Mouse (Mus musculus) olfactory bulb, adult 2 months (tissue): ENCODE results near the gene Lix1.

Source experiments
- CTCF ChIP-seq: fragments of 200-500 bp; IDR thresholded peaks from 2 replicates; pipeline ENCODE4 v1.5.1; 2012; ENCODE audit warnings: low read depth, mild to moderate bottlenecking, low read length, moderate library complexity; ENCODE audit not compliant: insufficient read depth
- POLR2A ChIP-seq: fragments of 200-500 bp; IDR thresholded peaks from 2 replicates; pipeline ENCODE4 v1.6.1; 2012; ENCODE audit warnings: mild to moderate bottlenecking, low read depth, low read length, moderate library complexity; ENCODE audit not compliant: insufficient read depth

DNA sequence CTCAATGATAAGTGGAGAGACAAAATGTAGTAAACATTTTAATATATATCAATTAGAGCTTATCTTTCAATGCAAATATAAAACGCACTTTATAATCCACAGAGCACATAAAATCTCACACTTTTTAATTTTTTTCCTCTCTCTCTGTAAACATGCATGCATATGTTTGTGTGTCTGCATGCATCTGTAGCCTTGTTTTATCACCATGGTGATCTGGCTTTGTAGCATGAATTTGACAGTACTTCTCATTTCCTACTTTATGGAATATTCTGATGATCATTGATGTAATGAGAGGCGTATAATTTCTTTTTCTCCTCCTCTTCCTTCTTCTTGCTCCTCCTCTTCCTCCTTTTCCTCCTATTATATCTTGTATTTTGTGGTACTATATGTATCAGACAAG lies 9.7 kb downstream of the Lix1 start:
- TF ChIP-seq CTCF: no peak
- TF ChIP-seq POLR2A: no peak
